Mouse (Mus musculus): ENCODE results near the gene Cdk14.
"Not testable (repeated sequence)": the region's sequence is repeated elsewhere in the genome, so short reads cannot be mapped to it uniquely, and the experiment has no call there.

Cdk14 gene

DNA sequence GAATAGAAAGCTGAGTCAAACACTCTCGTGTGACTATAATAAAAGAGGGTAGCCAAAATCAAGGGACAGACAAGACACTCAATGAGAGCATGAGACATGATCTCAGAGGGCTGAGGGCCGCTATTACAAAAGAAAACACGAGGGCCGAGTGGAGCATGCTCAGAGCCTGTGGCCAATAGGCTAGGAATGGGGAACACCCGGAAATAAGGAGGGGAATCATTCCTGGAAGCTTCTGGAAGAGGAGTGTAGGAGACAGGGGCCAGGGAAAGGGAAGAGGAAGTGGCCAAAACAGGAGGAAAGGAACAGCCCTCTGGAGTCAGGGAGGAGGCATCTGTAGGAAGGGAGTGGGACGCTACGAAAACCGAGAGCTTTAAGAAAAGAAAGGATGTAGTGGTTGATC is 52.6 kb downstream of the Cdk14 start:
- DNase-seq (ENCODE audit: low spot score in 2 of 2), result no peak

DNA sequence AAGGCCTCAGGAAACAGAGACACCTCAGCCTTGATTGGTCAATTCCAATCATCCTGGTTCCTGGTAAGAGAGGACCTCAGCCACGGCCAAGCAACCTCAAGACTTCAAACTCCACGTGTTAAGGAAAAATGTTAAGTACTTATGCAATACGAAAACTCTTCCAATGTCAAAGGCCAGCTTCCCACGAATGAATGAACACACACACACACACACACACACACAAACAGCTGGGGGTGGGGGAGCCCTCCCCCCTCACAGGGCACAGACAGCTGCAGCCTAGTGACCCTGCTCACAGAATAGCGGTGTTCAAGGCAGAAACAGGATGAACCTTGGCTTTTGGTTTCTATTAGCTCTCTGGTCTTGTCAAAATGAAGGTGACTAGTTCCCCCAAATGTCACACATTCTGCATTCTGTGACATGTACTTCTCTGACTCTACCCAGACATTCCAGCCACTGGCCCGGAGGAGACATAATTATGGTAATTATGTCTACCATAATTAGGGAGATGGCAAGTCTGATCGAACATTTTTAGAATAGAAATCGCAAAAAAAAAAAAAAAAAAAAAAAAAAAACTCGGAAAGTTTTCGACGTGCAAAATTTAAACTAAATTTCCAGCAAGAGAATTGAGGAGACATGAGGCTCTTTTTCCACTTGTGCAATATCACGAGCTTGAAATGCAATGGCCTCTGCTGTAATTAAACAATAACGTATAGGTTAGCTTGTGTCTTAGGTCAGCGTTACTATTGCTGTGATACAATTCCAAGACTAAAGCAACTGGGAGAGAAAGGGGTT is 54.6 kb downstream of the Cdk14 start:
- no peak for DNase-seq (ENCODE audit: low spot score in 2 of 2)

DNA sequence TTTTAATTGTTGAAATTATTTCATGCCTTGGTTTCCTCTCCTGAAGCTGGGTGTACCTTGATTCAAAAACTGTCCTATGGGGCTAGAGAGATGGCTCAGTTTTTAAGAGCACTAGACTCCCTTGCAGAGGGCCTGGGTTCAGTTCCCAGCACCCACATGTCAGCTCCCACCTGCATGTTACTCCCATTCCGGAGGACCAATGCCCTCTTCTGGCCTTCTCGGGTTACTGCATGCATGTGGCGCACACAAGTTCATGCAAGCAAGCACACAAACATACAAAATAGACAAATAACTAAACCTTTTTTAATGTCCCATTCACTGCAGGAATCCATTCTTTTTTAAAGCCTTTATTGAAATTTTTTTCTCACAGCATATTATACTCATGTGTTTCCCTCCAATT is 58.4 kb downstream of the Cdk14 start:
- DNase-seq (ENCODE audit: low spot score in 2 of 2), result no peak

DNA sequence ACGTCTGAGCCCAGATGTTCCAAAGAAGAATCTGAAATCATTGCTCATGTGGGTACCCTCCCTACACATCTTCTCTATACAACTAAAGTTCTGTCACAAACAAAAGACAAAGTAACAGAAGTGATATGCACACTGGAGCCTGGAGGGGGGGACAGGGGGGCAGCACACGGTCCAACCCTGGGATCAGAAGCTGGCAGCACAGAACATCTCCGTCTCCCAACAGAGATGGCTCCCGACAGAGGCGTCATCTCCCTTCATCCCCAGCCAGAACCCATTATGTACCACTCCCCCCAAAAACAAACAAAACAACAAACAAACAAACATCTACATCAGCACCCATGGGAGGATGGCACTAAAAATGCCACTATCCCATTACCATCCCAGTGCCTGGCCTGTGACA is 59.8 kb downstream of the Cdk14 start:
- DNase-seq (ENCODE audit: low spot score in 2 of 2), result no peak

DNA sequence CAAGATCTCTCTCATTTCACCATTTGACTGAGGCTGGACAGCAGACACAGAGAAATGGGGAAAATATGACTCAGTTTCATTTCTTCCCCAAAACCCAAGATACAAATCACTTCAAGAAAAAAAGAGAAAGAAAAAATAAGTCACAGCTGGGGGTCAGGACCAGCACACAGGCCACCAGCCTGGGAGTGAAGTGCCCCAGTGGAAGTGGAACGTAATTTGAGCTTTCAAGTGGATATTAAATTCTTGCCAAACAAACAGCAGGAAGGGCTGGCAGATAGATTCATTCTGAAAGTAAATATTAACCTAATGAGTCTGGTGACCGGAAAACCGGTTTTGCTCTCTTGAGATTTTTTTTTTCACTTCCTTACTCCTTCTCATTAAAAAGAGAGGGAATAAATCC is 60.2 kb downstream of the Cdk14 start:
- DNase-seq (ENCODE audit: low spot score in 2 of 2), result no peak

DNA sequence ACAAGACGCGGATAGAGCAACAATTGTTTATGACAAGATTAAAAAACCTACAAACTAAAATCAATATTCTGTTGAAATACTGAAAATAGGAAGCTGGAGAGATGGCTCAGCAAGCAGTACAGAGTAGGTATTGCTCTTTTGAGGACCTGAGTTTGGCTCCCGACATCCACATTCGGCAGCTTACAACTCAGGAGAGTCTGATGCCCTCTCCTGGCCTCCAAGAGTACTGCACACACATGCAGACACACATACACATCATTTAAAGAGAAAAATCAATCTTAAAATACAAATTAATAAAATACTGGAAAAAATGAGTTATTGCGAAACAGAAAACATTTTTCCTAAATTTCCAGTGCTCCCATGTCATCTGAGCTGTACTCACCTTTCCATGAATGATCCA is 60.7 kb downstream of the Cdk14 start:
- no peak for DNase-seq (ENCODE audit: low spot score in 2 of 2)

DNA sequence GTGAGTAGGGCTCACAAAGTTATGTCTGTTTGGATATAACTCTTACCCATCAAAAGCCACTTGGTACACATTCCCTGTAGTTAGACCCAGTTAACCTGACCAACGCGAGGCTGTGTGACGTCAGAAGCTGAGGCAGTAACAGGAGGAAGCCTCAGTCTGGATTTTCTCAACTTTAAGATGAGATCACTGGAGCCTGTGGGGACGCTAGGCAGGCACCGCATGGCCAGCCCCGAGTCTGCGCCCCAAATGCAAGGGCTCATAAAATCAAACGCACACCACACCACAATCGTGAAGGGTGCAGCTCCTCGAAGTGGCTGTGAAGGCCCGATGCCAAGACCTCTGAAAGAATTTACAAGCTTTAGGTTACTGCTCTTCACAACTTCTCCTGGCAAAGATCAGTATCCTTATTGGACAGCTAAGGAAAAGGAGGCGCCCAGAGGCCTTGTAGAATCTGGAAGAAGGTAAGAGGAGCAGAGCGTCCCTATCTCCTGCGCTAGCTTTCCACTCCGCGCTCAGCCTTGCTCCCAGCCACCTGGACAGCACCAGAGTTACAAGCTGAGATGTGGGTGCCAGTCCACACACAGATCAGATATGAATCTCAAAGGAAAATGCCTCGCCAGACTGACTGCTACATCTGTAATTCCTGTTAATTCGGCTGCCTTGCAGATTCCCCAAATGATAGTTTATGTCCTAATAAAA is 61.9 kb downstream of the Cdk14 start:
- no peak for DNase-seq (ENCODE audit: low spot score in 2 of 2)

DNA sequence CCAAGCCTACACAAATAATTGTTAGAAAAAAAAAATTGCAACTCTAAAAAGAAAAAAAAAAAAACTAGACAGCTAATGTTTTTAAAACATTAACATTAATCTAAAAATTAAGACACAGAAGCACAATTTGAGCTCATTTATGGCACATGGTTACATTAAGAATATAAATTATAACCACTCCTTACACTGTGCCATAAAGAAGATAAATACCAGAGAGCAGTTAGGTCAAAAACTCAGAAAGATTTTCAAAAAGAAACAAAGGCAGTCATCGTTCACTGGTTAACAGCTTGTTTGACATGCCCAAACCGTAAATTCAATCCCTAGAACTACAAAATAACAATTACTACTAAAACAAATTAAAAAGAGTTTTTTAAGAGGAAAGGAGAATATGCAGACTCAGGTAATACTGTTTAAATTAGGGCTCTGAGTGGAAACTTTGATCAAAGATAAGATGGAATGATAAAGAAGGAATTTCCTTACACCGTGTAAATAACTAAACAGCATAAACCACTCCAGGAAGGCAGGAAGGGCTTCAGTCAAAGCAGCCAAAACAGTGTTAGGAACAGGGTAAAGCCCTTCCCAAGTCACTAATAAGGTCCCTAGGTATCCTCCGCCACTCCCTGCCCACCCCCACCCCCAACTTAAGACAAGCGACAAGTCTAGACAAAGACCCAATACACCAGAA is 65.3 kb downstream of the Cdk14 start:
- no peak for DNase-seq (ENCODE audit: low spot score in 2 of 2)

DNA sequence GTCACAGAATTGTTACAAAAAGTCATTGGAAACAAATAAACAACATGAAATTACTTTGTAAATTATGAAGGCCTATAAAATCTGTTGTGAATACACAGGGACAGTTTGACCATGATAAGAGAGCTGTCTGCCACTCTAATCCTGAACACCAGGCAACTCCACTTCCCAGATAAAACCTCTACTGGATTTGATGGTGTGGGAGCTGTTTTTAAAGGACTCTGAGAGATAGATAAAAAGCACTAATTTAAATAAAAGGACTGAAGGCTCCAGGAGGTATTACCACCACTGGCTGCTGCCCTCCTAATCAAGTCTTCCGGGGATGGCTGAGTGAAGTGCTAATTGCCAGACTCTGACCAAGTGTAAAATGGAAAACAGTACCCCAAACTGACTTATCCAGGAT is 66.2 kb downstream of the Cdk14 start:
- DNase-seq (ENCODE audit: low spot score in 2 of 2), result no peak

DNA sequence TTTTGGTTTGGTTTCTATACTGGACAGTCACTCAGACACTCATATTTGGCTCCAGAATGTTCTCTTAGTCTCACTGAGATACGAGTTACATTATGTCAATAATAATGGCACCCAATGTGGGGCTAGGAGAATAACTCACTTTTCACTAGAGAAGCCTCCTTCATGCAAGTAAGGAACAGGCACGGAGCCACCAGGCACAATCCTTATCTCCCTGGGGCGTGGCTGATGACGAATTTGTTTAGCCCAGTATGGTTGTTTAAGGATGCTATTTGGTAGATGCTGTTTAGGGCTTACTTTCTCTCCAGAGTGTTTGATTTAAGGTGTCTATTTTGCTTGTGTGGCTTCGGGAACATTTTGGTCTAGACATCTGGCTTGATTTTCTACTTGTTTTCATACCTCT is 75.5 kb downstream of the Cdk14 start:
- no peak for DNase-seq (ENCODE audit: low spot score in 2 of 2)

DNA sequence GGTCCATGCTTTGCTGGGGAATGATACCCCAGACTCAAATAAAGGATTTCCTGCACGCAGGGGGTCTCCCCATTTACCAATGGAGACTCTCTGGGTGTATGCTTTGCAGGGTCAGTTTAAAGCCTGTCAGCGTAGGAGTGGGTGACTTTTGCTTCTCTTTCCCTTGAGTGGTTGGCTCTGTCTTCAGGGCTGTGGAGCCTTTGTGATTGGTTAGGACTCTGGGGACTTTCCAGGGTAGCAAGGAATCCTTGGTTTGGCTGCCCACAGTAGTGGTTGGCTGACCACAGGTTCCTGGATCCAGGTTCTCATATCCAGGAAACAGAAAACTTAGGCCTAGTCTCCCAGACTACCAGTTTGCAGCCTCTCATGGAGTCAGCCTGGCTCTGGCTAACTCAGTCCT is 76.4 kb downstream of the Cdk14 start:
- DNase-seq (ENCODE audit: low spot score in 2 of 2), result no peak

DNA sequence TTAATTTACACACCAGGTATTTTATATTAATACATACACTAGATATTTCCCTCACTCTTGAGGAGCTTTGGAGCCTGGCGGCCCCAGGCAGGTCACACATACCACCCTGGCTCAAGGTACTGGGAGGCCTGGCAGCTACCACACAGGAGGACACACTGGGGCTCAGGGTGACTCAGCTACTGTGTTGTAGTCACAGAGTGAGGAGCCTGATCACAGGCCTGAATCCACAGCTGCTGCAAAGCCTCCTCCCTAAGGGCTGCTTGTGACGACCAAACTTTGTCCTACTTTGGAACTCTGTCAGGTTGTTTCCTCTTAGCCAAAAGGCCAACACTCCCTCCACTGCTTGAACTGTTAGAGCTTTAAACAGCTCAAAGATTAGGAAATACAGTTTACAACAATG is 76.8 kb downstream of the Cdk14 start:
- no peak for DNase-seq (ENCODE audit: low spot score in 2 of 2)

DNA sequence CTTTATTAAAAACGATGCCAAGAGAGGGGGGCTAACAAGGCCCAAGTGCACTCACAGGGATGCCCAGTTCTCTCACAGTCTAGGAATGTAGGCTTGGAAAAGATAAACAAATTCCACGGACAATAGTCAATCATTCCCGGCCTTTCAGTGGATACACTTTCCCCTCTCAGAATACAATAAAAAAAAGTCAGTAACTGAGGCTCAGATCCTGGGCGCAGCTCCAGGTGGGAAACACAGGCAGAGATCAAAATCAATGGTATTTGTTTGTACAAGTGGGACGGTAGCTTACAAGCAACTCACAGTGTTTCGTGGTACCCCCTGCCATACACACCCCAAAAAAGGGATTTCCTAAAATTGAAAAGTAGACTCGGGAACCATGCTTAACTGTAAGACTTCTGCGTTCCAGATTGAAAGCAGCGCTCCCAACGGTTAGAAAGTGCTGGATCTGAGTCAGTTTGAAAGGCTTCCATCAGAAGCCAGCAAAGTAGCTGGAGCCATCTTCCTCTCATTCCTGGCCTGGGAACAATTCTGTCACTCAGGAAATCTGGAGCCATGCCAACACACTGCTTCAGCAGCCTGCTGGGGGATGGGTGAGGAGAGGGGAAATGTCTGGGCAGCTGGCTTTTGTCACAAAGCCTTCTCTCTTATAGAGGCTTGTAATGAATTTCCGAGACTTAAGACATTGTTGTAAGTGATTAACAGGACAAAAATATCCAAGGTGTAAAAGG is 77.5 kb downstream of the Cdk14 start:
- DNase-seq (ENCODE audit: low spot score in 2 of 2), result peak; percentile 57 to 66

DNA sequence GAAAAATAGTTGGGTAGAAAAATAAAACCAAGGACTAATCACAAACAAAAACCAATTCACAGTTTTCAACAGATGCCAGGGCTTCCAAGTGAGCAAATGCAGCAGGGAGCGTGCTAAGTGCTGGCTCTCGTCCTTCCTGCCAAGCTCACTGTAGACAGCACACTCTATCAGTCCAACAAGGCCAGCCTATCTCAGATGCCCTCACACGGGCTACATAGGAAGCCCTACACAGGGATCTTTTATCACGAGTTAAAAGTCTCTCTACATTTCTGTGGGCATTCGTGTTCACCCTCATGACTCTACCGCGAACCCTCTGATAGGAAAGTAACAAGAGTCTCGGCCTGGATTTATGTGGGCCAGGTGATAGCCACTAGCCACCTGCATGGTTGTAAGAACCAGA is 78.5 kb downstream of the Cdk14 start:
- DNase-seq (ENCODE audit: low spot score in 2 of 2), result no peak

DNA sequence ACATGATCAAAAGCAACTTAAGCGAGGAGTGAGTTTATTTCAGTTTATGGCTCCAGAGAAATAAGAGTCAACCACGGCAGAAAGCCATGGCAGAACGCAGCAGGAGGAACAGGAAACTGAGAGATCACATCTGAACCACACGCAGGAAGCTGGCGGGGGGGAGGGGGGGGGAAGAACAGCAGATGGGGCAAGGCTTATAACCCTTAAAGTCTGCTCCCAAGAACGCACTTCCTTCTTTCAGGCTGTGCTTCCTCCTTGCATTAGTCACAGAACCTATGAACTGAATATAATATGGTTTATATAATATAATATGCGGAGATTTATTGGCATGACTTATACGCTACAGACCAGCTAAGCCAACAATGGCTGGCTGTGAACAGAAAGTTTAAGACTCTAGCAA is 86.2 kb downstream of the Cdk14 start:
- DNase-seq (ENCODE audit: low spot score in 2 of 2), result no peak

DNA sequence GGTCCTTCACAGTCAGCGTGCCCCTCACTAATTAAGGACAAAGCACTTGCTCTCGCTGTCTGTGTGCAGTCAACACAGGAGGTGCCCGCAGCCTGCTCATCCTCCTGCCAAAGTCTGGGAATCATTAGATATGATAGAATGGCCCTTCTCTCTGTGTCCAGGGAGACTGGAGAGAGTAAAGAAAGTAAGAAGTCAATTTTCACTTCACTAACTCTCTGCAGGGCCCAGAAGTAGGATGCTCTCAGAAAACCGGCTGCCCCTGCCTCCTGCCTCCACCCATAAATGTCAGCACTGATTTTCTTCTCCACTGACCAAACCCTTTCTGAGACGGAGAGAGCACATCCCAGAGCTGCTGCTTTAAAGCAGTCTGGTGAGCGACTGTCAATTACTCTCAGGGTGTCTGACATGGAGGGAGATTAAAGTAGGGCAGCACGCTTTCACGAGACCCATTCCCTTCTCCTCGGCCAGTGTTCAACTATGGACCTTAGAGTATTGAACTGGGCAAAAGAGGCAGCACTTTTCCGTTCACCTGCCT is 89.1 kb downstream of the Cdk14 start:
- DNase-seq (ENCODE audit: low spot score in 2 of 2), result no peak

DNA sequence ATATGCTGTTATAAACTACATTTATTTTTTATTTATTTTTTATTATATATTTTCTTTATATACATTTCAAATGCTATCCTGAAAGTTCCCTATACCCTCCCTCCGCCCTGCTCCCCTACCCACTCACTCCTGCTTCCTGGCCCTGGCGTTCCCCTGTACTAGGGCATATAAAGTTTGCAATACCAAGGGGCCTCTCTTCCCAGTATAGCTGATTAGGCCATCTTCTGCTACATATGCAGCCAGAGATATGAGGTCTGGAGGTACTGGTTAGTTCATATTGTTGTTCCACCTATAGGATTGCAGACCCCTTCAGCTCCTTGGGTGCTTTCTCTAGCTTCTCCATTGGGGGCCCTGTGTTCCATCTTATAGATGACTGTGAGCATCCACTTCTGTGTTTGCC is 91.1 kb downstream of the Cdk14 start:
- DNase-seq (ENCODE audit: low spot score in 2 of 2), result not testable (repeated sequence)

DNA sequence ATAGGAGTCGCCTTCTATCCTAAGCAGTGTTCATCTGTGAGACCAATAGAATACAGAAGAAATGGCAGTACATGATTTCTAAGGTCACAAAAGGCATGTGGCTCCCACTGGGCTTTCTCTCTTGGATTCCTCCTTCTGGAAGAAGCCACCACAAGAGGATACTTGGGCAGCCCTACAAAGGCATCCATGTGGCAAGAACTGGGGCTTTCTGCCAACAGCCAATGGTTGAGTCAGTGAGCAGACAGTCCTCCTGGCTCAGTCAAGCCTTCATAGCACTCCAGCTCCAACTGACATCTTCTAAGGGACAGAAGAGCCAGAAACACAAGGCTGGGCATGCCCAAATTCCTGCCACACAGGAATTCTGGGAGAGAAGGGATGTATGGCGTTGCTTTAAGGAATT is 93.4 kb downstream of the Cdk14 start:
- DNase-seq (ENCODE audit: low spot score in 2 of 2), result no peak

DNA sequence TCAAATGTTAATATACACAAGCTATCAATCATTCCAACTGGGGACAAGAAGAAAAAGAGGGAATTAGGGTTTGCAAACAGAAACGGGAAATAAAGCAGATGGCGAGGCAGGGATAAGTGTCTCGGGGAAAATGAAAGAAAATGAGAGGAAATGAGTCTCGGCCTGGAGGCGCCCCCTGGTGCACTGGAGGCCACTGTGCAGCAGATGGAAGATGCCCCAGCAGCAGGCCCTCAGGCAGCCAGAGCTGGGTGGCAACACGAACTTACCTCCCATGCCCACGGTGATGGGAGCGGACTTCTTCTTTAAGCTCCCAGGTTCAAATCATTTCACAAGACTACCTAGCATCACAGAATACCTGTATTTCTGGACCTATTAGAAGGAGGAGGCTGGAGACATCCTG is 97.4 kb downstream of the Cdk14 start:
- no peak for DNase-seq (ENCODE audit: low spot score in 2 of 2)

DNA sequence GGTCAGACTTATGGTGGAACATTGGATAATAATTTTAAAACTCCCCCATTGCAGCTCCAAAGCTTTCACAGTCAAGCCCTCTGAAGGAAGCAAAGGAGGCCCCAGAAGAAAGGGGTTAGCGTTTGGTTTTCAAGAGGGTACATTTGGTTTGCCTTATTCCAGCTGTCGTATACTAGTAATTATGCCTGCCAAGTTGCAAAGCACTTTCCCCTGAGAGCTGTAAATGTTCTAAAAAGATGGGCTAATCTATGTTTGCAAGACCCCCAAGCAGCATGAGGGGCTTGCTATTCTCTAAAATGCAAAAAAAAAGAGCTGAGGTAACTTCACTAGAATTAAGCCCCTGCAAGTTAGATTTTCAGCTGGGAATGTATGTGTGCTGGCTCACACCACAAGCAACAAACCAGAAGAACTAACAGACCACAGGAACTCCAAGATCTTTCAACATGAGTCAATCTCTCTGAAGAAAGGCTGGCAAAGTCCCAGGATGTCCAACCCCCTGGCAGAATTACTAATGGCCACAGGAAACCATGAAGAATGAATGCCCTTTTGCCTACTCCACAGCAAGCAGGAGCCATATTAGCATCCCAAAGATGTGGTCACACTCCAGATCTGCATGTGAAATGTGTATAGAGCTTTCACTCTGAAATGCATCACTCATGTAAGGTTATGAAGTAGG is 99.5 kb downstream of the Cdk14 start:
- DNase-seq (ENCODE audit: low spot score in 2 of 2), result no peak

DNA sequence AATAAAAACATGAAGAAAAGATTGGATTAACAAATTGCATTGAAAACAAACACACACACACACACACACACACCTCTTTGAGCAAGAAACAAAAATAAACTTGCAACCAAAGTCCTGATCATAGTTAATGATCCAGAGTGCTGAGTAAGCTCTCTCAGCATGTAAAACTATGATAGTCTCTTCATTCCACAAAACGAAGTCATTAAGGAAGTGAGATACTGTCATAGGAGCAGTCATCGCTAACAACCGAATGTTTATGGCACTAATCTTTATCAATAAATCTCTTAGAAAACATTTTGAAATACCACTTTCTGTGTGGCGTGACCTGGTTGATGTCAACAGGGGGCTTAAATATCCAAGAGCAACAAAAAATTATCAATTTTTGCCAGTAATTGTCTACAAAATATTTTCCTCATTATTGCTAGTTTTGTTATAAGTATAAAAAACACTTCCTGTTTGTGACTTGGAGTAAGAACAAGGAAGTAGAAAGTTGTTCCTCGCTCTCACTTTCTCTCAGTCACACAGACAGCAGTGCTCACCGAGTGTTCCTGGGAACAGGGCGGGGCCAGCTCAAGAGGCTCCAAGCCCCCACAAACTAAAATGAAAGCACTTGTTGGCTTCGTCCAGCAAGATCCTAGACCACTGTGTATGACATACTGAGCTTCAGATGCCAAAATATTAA is 100.1 kb downstream of the Cdk14 start:
- DNase-seq (ENCODE audit: low spot score in 2 of 2), result no peak

All from frontal cortex, postnatal 10 days (tissue).